Mouse (Mus musculus): ENCODE measurements around the gene Angptl7. TPM values are rescaled to one million over a fixed set of nuclear protein-coding genes. Genes with fewer than 3 reads are reported as not detected.

The Angptl7 gene
- polyA plus RNA-seq, 1 experiment = 0.37 TPM

DNA sequence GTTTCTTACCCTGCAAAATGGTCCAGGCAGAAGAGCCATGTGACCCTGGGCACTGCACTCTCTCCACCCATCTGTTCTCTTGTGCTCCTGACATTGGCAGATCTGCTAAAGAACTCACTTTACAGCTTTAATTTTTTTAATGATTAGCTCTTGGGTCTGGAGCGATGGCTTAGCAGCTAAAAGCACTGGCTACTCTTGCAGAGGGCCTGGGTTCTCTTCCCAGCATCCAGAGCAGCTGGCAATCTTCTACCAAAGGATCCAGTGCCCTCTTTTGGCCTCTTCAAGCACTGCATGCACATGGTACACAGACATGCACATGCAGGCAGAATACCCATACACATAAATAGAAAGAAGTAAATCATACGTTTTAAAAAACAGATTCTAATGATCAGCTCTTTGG lies 15.1 kb upstream of the Angptl7 start:
- Histone ChIP-seq H3K4me3 (ENCODE audit: low read depth, low read length) (no peak overlapping the region), H3K9ac (ENCODE audit: low read depth, poor library complexity, severe bottlenecking) (no peak overlapping the region), H3K4me1 (ENCODE audit: control insufficient read depth, insufficient read depth, low read length) (no peaks in the 10 kb centered on the region), H3K36me3 (ENCODE audit: control insufficient read depth, insufficient read depth, low read length, poor library complexity, severe bottlenecking) (no peaks in the 10 kb centered on the region), H3K27ac (ENCODE audit: insufficient read depth, low read length) (no peak overlapping the region), H3K9me3 (replicated peaks; ENCODE audit: control insufficient read depth, insufficient read depth, low read length, poor library complexity, severe bottlenecking) (no peaks in the 10 kb centered on the region), H3K27me3 (ENCODE audit: control insufficient read depth, insufficient read depth, low read length, poor library complexity, severe bottlenecking) (no peaks in the 10 kb centered on the region)
- TF ChIP-seq CTCF (IDR thresholded peaks at IDR 0.05; ENCODE audit: low read depth, low read length) (peak; percentile 19), EP300 (IDR thresholded peaks at IDR 0.05; ENCODE audit: insufficient read depth, low read depth, low read length) (no peak), POLR2A (IDR thresholded peaks at IDR 0.05; ENCODE audit: insufficient read depth, low read length) (no peak)

GRCm38 (mm10) chr4:148513021-148513559 lies 12.8 kb upstream of the Angptl7 start:
- H3K9me3 ChIP-seq (replicated peaks; ENCODE audit: control insufficient read depth, insufficient read depth, low read length, poor library complexity, severe bottlenecking) = no peaks in the 10 kb centered on the region
- H3K36me3 ChIP-seq (ENCODE audit: control insufficient read depth, insufficient read depth, low read length, poor library complexity, severe bottlenecking) = no peaks in the 10 kb centered on the region
- H3K4me1 ChIP-seq (ENCODE audit: control insufficient read depth, insufficient read depth, low read length) = no peaks in the 10 kb centered on the region

GRCm38 (mm10) chr4:148511334-148511733 lies 11.1 kb upstream of the Angptl7 start:
- no peaks in the 10 kb centered on the region for H3K9me3 ChIP-seq (replicated peaks; ENCODE audit: control insufficient read depth, insufficient read depth, low read length, poor library complexity, severe bottlenecking)
- no peaks in the 10 kb centered on the region for H3K27me3 ChIP-seq (ENCODE audit: control insufficient read depth, insufficient read depth, low read length, poor library complexity, severe bottlenecking)
- no peaks in the 10 kb centered on the region for H3K4me1 ChIP-seq (ENCODE audit: control insufficient read depth, insufficient read depth, low read length)
- no peak overlapping the region for H3K4me3 ChIP-seq (ENCODE audit: low read depth, low read length)
- TF ChIP-seq CTCF (IDR thresholded peaks at IDR 0.05; ENCODE audit: low read depth, low read length) = no peak
- TF ChIP-seq EP300 (IDR thresholded peaks at IDR 0.05; ENCODE audit: insufficient read depth, low read depth, low read length) = no peak
- H3K9ac ChIP-seq (ENCODE audit: low read depth, poor library complexity, severe bottlenecking) = no peak overlapping the region
- no peak overlapping the region for H3K27ac ChIP-seq (ENCODE audit: insufficient read depth, low read length)
- H3K36me3 ChIP-seq (ENCODE audit: control insufficient read depth, insufficient read depth, low read length, poor library complexity, severe bottlenecking) = no peaks in the 10 kb centered on the region

More at GRCm38 (mm10) chr4:148513021-148513559, 12.8 kb upstream of the Angptl7 start:
- Histone ChIP-seq H3K9ac (ENCODE audit: low read depth, poor library complexity, severe bottlenecking) (no peak overlapping the region), H3K27ac (ENCODE audit: insufficient read depth, low read length) (no peak overlapping the region), H3K27me3 (ENCODE audit: control insufficient read depth, insufficient read depth, low read length, poor library complexity, severe bottlenecking) (no peaks in the 10 kb centered on the region), H3K4me3 (ENCODE audit: low read depth, low read length) (no peak overlapping the region)
- TF ChIP-seq EP300 (IDR thresholded peaks at IDR 0.05; ENCODE audit: insufficient read depth, low read depth, low read length) = no peak
- no peak for TF ChIP-seq POLR2A (IDR thresholded peaks at IDR 0.05; ENCODE audit: insufficient read depth, low read length)
- no peak for TF ChIP-seq CTCF (IDR thresholded peaks at IDR 0.05; ENCODE audit: low read depth, low read length)

GRCm38 (mm10) chr4:148510691-148511090 lies 10.4 kb upstream of the Angptl7 start:
- Histone ChIP-seq H3K4me3 (ENCODE audit: low read depth, low read length) (no peak overlapping the region), H3K27me3 (ENCODE audit: control insufficient read depth, insufficient read depth, low read length, poor library complexity, severe bottlenecking) (no peaks in the 10 kb centered on the region), H3K9me3 (replicated peaks; ENCODE audit: control insufficient read depth, insufficient read depth, low read length, poor library complexity, severe bottlenecking) (no peaks in the 10 kb centered on the region), H3K36me3 (ENCODE audit: control insufficient read depth, insufficient read depth, low read length, poor library complexity, severe bottlenecking) (no peaks in the 10 kb centered on the region), H3K9ac (ENCODE audit: low read depth, poor library complexity, severe bottlenecking) (no peak overlapping the region), H3K27ac (ENCODE audit: insufficient read depth, low read length) (no peak overlapping the region), H3K4me1 (ENCODE audit: control insufficient read depth, insufficient read depth, low read length) (no peaks in the 10 kb centered on the region)
- no peak for TF ChIP-seq CTCF (IDR thresholded peaks at IDR 0.05; ENCODE audit: low read depth, low read length)
- no peak for TF ChIP-seq POLR2A (IDR thresholded peaks at IDR 0.05; ENCODE audit: insufficient read depth, low read length)
- no peak for TF ChIP-seq EP300 (IDR thresholded peaks at IDR 0.05; ENCODE audit: insufficient read depth, low read depth, low read length)

- no peaks in the 10 kb centered on the region for H3K36me3 ChIP-seq (ENCODE audit: control insufficient read depth, insufficient read depth, low read length, poor library complexity, severe bottlenecking)
- H3K4me1 ChIP-seq (ENCODE audit: control insufficient read depth, insufficient read depth, low read length) = no peaks in the 10 kb centered on the region
- H3K9ac ChIP-seq (ENCODE audit: low read depth, poor library complexity, severe bottlenecking) = no peak overlapping the region
Measured at GRCm38 (mm10) chr4:148509450-148510084, 9.3 kb upstream of the Angptl7 start.

DNA sequence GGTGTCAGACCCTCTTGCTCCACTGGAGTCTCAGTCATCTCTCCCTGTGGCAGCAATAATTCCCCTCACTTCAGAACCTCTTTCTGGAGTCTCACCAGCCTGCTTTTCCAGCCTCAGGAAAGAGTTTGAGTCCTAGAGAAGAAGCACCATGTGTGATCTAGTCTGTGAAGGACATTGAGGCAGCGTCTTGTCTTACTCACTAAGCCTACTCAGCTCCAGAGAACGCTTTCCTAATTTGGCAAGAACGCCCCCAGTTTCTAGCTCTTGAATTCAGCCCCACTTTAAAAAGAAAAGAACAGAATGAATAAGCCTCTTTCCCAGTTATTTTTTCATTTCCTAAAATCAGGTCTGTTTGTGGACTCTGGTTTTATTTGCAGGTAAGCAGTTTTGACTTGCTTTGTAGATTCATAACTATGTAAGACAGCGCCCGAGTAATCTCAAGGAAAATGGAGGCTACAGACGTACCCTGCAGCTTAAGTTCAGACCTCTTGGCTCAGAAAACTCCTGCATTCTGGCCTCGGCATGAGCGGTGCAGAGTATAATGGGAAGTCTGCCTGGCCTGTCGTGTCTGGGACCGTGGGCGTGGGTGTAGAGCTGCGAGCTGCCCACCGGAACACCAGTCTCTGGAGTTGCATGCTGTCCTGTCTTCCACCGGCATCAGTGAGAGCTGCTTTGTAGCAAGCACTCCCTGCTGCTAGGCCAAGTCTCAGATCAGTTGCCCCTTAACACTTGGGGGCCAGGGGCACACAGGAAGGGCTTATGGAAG lies 8.0 kb upstream of the Angptl7 start:
- Histone ChIP-seq H3K9ac (ENCODE audit: low read depth, poor library complexity, severe bottlenecking) (no peak overlapping the region), H3K9me3 (replicated peaks; ENCODE audit: control insufficient read depth, insufficient read depth, low read length, poor library complexity, severe bottlenecking) (no peaks in the 10 kb centered on the region), H3K4me1 (ENCODE audit: control insufficient read depth, insufficient read depth, low read length) (no peaks in the 10 kb centered on the region), H3K27ac (ENCODE audit: insufficient read depth, low read length) (no peak overlapping the region), H3K4me3 (ENCODE audit: low read depth, low read length) (no peak overlapping the region), H3K36me3 (ENCODE audit: control insufficient read depth, insufficient read depth, low read length, poor library complexity, severe bottlenecking) (no peaks in the 10 kb centered on the region), H3K27me3 (ENCODE audit: control insufficient read depth, insufficient read depth, low read length, poor library complexity, severe bottlenecking) (no peaks in the 10 kb centered on the region)
- no peak for TF ChIP-seq POLR2A (IDR thresholded peaks at IDR 0.05; ENCODE audit: insufficient read depth, low read length)

More at GRCm38 (mm10) chr4:148509450-148510084, 9.3 kb upstream of the Angptl7 start:
- H3K27me3 ChIP-seq (ENCODE audit: control insufficient read depth, insufficient read depth, low read length, poor library complexity, severe bottlenecking) = no peaks in the 10 kb centered on the region
- H3K4me3 ChIP-seq (ENCODE audit: low read depth, low read length) = no peak overlapping the region
- TF ChIP-seq EP300 (IDR thresholded peaks at IDR 0.05; ENCODE audit: insufficient read depth, low read depth, low read length) = no peak
- TF ChIP-seq CTCF (IDR thresholded peaks at IDR 0.05; ENCODE audit: low read depth, low read length) = no peak
- no peak for TF ChIP-seq POLR2A (IDR thresholded peaks at IDR 0.05; ENCODE audit: insufficient read depth, low read length)
- no peaks in the 10 kb centered on the region for H3K9me3 ChIP-seq (replicated peaks; ENCODE audit: control insufficient read depth, insufficient read depth, low read length, poor library complexity, severe bottlenecking)
- no peak overlapping the region for H3K27ac ChIP-seq (ENCODE audit: insufficient read depth, low read length)

All from ES-Bruce4 (cell line).